Mouse (Mus musculus) urinary bladder, adult 2 months (tissue): ENCODE data around the gene Csnk1d. TPM values are rescaled to one million over a fixed set of nuclear protein-coding genes. Genes with fewer than 3 reads are reported as not detected.

ENCODE experiments used
- polyA plus RNA-seq: library from polyadenylated mRNA; depleted of rRNA; stranded (reverse); fragments of >200 nt; gene quantifications from 2 replicates; pipeline ENCODE4 v1.2.3, GENCODE M21; 2012; rRNA removed

Gene Csnk1d
- polyA plus RNA-seq, 1 experiment, result 110 TPM

Other genes with a start within 250 kb of the Csnk1d start
- 1.7 and 2.1 TPM in 2 replicates for gene Hmga1b, start 228.5 kb downstream of the Csnk1d start, polyA plus RNA-seq
- 25.7 and 27.4 TPM in 2 replicates for gene Rfng, start 207.1 kb downstream of the Csnk1d start, polyA plus RNA-seq
- 119 and 149 TPM in 2 replicates for gene Gps1, start 207.1 kb downstream of the Csnk1d start, polyA plus RNA-seq
- gene Dus1l, start 194.9 kb downstream of the Csnk1d start, polyA plus RNA-seq, result 36.1 and 39.1 TPM in 2 replicates
- gene Fasn, start 166.8 kb downstream of the Csnk1d start, polyA plus RNA-seq, result 187 and 188 TPM in 2 replicates
- gene Ccdc57, start 58.5 kb downstream of the Csnk1d start, polyA plus RNA-seq, result 3.8 and 4.1 TPM in 2 replicates
- gene Slc16a3, start 42.9 kb downstream of the Csnk1d start, polyA plus RNA-seq, result 16.5 and 17.3 TPM in 2 replicates
- gene Cd7, start 48.1 kb upstream of the Csnk1d start, polyA plus RNA-seq, result 1.1 and 1.6 TPM in 2 replicates
- not detected in 2 replicates for gene Sectm1b, start 72.2 kb upstream of the Csnk1d start, polyA plus RNA-seq
- 0.28 and 0.53 TPM in 2 replicates for gene Sectm1a, start 89.9 kb upstream of the Csnk1d start, polyA plus RNA-seq
- 0.04 TPM in 1 of 2 replicates, not detected in the other for gene Tex19.2, start 127.3 kb upstream of the Csnk1d start, polyA plus RNA-seq
- gene Tex19.1, start 154.8 kb upstream of the Csnk1d start, polyA plus RNA-seq, result 0.06 TPM in 1 of 2 replicates, not detected in the other
- gene Uts2r, start 168.9 kb upstream of the Csnk1d start, polyA plus RNA-seq, result not detected in 2 replicates
- 18.6 and 27.6 TPM in 2 replicates for gene Hexdc, start 213.1 kb upstream of the Csnk1d start, polyA plus RNA-seq
- gene Ogfod3, start 213.4 kb upstream of the Csnk1d start, polyA plus RNA-seq, result 7.4 and 9.9 TPM in 2 replicates
- gene Cybc1, start 238.0 kb upstream of the Csnk1d start, polyA plus RNA-seq, result 43.4 and 56.3 TPM in 2 replicates
- 19.3 and 23.2 TPM in 2 replicates for gene Narf, start 245.9 kb upstream of the Csnk1d start, polyA plus RNA-seq